Mouse (Mus musculus): ENCODE results near the gene Olfr352.

- no peak for TF ChIP-seq POLR2A (IDR thresholded peaks at IDR 0.05; ENCODE audit: low read depth, low read length)
- TF ChIP-seq CTCF (IDR thresholded peaks at IDR 0.05; ENCODE audit: extremely low read depth, insufficient read depth, insufficient read length, insufficient replicate concordance) = no peak
These were observed 24.6 kb downstream of the Olfr352 start, which contains the start of gene Olfr353 for GRCm38 (mm10) chr2:36892836-36893235.

Measured in spleen, adult 2 months (tissue).